Mouse (Mus musculus): ENCODE data around the gene Snx17.

DNA sequence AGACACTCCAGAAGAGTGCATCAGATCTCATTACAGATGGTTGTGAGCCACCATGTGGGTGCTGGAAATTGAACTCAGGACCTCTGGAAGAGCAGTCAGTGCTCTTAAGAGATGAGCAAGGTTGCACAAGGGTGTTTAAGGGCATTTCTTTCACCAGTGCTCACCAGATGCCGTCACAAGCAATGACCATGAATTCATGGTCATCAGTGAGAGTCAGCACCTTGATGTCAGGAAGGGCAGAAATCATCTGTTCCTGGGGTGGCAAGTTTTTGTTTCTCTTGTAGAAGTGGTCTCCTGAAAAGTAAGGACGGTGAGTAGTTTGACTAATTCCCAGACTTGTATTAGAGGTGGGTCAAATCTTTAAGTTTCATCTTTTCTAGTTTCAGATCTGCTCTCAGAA, 10.8 kb downstream of the Snx17 start:
- TF ChIP-seq CTCF (IDR thresholded peaks at IDR 0.05; ENCODE audit: low read depth, low read length) (no peak), GATA2 (IDR thresholded peaks at IDR 0.05; ENCODE audit: borderline replicate concordance, low read depth, low read length) (no peak), TAL1 (conservative IDR thresholded peaks at IDR 0.05; ENCODE audit: low read depth, low read length) (no peak), GATA1 (IDR thresholded peaks at IDR 0.05; ENCODE audit: borderline replicate concordance, low read length) (no peak)
